Mouse (Mus musculus) spleen, embryonic (tissue): ENCODE results near the gene Luzp1.

Experiments used
- CTCF ChIA-PET: fragments of 350-600 bp; sonication (Branson Sonifier 250); formaldehyde crosslinking; loops from one replicate; lab custom pipeline; 2022; lab: Charles Lee

The Luzp1 gene

GRCm38 (mm10) chr4:136545151-136545550 is 75.6 kb downstream of the Luzp1 start:
- CTCF ChIA-PET = interaction anchor here (0.6 to 0.7 kb wide), 2 partner anchors 9 to 46 kb away, joined by 3 to 17 read pairs; no protein-coding TSS in a partner anchor

DNA sequence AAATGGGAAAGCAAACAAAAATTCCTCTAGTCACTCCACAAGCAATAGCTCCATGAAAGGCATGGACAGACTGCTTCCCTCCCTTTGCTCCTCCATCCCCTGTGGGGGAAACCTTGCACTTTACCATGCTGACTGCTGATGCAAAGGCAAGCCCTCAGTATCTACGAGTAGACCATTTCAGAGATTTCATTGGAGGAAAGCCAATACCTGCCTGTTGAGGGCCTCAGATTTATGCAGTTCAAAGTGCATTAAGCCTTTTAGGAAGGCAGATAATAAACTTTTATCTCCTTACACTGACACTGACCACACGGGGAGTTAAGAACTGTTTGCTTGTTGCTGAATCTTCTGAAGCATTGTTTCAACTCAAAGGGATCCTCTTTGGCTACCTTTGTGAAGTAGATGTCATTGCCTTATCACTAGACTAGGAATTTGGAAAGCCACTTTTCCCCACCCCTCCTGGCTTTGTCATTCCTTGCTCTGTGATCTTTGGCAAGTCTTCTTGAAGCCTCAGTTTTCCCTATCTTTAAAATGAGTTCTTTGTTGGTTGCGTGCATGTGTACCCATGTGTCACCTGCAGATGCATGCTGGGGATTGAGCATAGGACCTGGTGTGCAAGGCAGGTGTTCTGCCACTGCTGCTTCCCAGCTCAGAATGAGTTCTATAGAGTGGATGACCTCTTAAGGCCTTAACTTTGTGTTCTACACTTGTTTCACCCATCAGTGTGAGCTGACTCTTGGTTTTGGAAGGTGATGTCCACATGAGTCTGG is 76.9 kb downstream of the Luzp1 start:
- CTCF ChIA-PET = no interaction called here

- CTCF ChIA-PET = no interaction called here
Observed at GRCm38 (mm10) chr4:136547721-136548120, 78.2 kb downstream of the Luzp1 start.

GRCm38 (mm10) chr4:136548381-136548801 is 78.8 kb downstream of the Luzp1 start:
- CTCF ChIA-PET = no interaction called here

GRCm38 (mm10) chr4:136553108-136553507 is 83.5 kb downstream of the Luzp1 start:
- CTCF ChIA-PET = no interaction called here

GRCm38 (mm10) chr4:136557638-136558037 is 88.1 kb downstream of the Luzp1 start:
- CTCF ChIA-PET = no interaction called here

DNA sequence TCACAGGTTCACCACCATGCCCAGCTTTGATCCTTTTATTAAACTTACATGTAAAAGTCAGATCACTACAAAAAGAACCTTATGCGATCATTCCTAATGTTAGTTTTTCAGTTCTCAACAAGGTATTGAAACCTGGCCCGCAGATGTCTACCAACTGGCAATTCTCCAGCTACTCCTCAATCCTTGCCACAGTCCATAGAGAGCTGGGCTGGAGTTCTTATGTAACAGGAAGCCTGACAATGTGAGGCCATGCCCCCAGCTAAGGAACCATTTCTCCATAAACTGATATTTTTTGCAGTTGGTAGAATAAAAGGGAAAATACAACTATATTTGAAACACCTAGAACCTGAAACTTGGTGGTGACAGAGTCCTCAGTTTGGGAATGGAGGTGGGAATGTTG is 90.1 kb downstream of the Luzp1 start:
- CTCF ChIA-PET = interaction anchor here (0.7 kb wide), 1 partner anchor 89 kb away, joined by 3 read pairs; no protein-coding TSS in a partner anchor

DNA sequence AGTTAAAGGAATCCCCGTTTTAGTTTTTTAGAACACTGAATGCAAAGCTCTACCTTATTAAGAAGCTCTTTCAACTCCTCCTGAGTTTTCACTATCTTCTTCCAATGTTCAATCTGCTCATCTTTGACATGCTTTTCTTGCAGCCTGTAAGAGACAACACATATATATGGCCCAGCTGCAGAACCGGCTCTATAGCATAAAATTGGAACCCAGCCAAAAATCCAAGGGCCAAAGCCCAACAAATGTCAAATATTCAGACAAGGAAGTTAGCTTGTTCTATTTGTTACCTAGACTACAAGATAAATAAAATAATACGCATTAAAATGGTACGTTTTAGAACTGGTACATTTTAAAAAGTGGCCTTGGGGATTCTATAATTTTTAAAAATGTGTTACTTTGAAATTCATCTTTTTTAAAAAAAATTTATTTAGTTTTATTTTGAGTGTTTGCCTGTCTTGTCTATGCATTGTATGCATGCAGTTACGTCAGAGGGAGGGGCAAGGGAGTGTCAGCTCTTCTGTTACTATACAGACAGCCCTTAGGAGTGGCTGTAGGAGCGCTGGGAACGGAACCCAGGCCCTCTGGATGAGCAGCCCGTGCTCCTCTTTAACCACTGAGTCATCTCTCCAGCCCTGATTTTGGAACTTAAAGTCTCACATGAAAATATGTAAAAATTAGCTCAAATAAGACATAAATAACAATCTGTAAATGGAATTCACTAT is 90.9 kb downstream of the Luzp1 start:
- CTCF ChIA-PET = no interaction called here

GRCm38 (mm10) chr4:136562755-136563154 is 93.2 kb downstream of the Luzp1 start:
- CTCF ChIA-PET = interaction anchor here (0.6 kb wide), 1 partner anchor 36 kb away, joined by 7 read pairs; no protein-coding TSS in a partner anchor

GRCm38 (mm10) chr4:136568629-136569028 is 99.1 kb downstream of the Luzp1 start:
- CTCF ChIA-PET = interaction anchor here (1.0 kb wide), 1 partner anchor 10 kb away, joined by 4 read pairs; no protein-coding TSS in a partner anchor

DNA sequence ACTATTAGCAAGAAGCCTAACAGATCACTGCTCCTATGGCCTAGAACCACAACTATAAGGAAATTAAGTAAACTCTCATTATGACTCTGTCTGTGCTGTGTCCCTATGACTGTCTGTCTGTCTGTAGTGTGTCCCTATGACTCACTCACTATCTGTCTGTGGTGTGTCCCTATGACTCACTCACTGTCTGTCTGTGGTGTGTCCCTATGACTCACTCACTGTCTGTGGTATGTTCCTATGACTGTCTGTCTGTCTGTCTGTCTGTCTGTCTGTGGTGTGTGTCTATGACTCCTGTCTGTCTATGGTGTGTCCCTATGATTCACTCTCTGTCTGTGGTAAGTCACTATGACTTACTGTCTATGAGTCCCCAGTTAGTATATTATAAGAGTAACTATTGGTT is 100.4 kb downstream of the Luzp1 start:
- CTCF ChIA-PET = no interaction called here

DNA sequence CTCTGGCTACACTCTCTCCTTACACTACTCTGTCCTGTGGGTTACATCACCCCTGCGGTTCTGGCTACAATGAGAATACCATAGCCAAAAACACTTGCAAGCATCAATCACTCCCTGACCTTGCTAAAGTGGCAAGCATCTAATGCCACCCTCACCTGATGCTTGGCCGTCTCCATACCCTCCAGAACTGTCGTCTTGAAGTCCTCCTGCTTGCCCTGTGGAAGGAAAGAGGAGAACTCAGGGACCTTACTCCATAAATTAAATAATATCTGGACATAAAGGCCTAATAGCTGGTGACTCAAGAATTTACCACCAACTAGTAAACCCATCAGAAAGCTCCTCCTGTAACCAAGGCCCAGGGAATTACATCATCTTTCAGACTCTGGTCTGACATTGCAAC is 112.3 kb downstream of the Luzp1 start:
- CTCF ChIA-PET = no interaction called here

DNA sequence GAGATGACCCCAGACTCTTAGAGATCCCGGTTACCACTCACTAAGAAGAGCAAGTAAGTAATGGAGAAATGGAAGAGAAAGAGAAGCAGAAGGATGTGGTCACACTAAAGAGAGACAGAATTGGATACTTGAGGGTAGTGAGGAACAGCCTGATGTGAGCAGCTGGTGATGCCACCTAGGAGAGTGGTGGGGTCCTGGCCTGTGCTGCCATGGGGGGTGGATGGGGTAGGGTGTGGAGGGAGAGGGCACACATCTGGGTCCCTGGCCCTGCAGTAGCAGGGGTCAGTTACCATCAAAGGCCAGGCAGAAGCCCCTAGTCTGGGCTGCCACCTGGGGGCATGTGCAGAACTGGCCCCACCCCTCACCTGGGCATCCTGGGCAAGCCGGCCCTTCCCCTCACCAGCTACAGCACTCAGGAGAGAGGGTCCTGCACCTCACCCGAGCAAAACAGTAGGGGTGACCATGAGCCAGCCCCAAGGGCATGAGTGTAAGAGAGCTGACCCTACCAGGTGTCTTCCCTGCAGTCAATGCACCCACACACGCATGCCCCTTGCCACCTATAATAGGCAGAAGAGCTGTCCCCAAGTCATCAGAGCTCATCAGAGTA is 117.8 kb downstream of the Luzp1 start:
- CTCF ChIA-PET = interaction anchor here (0.6 kb wide), 1 partner anchor 956 kb away, joined by 3 read pairs; no protein-coding TSS in a partner anchor

GRCm38 (mm10) chr4:136588003-136588402 is 118.4 kb downstream of the Luzp1 start:
- CTCF ChIA-PET = no interaction called here

- CTCF ChIA-PET = no interaction called here
Observed at GRCm38 (mm10) chr4:136592111-136592510, 122.5 kb downstream of the Luzp1 start.

GRCm38 (mm10) chr4:136594006-136594405 is 124.4 kb downstream of the Luzp1 start:
- CTCF ChIA-PET = interaction anchor here (0.7 kb wide), 1 partner anchor 1100 kb away, joined by 3 read pairs; no protein-coding TSS in a partner anchor

- CTCF ChIA-PET = no interaction called here
Observed at GRCm38 (mm10) chr4:136595221-136595620, 125.7 kb downstream of the Luzp1 start.

GRCm38 (mm10) chr4:136598268-136598876 is 128.8 kb downstream of the Luzp1 start:
- CTCF ChIA-PET = interaction anchor here (0.7 kb wide), 1 partner anchor 405 kb away, joined by 3 read pairs; no protein-coding TSS in a partner anchor

GRCm38 (mm10) chr4:136599869-136600268 is 130.3 kb downstream of the Luzp1 start:
- CTCF ChIA-PET = interaction anchor here (0.6 kb wide), 1 partner anchor 1007 kb away, joined by 10 read pairs; no protein-coding TSS in a partner anchor

DNA sequence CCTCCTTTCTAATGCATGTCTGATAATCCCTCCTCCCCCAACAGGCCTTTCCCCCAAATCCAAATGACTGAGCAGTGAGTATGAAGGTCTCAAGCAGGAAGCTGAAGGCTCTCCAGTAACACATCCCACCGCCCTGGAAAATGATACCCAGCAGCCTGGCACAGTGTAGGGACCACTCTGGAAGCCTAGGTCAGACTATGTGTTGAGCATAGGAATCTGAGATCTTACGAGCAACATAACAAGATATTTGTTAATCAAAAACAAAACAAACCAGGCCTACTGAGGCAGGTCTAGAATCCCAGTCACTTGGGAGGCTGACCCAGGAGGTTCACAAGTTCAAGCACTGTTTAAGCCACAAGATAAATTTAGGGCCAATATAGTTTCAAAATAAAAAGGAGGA is 131.0 kb downstream of the Luzp1 start:
- CTCF ChIA-PET = interaction anchor here (0.6 kb wide), 1 partner anchor 1007 kb away, joined by 10 read pairs; no protein-coding TSS in a partner anchor

DNA sequence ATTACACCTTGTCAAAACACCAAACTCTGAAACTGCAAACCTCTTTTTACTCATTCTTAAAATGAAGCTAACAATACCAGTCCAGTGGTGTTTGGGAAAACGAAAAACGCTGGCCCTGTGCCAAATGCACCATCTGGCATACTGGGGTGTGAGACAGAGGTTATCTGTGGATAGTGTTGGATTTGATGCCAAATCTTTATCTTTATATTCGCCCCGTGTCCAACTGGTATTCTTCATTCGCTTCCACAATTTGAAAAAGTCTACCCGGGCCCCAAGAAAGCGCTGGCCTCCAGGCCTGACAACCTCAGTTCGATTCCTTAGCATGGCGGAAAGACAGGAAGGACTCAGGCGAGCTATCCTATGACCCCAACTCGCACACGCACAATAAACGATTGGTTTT is 131.9 kb downstream of the Luzp1 start:
- CTCF ChIA-PET = no interaction called here
